Mouse (Mus musculus): ENCODE data around the gene Zfp819.

The Zfp819 gene

DNA sequence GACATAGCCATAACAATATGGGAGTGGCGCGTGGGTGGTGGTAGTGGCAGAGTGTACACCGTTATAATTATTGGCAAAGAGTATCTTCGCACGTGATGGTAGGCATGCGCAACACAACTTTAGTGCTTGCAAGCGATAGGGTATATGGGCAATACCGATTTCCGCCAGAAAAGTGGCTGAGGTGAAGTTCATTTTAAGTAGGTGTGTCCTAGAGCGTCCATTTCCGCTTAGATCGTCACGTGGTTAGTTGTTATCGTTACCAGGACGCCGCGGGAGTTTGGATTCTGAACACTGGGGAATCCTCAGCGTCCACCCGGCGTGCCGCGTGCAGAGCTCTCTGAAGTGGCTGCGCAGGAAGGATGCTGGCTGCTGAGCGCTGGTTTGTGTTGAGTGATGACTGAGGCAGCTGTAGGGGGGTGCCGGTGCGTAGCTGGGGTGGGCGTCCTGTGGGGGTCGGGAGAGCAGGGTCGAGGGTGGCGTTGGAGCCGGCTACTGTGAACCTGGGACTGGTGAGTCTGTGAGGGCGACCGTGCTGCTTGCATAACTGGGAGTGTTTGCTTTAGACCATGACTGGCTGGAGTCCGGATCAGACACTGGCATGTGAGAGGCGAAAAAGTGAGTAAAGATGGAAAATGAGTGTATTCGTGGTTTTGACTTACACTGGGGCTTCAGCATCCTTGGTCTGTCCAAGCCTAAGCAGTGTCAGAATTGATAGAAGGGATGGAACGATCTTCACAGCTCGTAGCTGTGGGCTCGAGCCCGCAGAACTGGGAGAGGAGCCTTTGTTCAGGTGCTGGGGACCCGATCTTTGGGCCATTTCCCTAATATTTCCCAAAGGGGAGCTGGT, at the start of gene Zfp819:
Zfp819 (plus strand) TSS at position 274 of the 847 bp plus-strand sequence.
- DNase-seq, result peak; percentile 77

DNA sequence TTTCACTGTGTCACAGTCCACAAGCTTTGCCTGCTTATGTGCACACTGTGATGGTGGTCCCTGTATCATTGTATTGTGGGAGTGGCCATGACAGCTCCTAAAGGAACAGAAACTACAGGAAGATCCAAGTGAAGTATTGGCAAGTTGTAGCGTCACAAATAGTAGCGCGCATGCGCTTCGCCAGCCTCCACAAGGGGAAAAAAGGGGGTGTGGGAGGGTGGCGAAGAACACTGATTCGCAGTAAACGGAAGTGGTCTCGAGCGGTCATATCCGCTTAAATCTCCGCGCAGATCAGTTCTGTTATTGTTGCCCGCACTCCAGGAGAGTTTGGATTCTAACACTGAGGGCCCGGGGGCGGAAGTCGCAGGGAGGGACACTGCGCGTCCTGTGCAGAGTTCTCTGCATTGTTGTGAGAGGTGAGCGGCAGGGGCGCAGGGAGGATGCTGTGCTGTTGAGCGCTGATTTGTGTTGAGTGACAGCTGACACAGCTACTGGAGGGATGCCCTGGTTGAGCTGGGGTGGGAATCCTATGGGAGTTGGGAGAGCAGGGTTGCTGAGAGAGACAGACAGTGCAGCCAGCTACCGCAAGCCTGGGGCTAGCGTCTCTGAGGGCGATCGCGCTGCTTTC, 44.8 kb upstream of the Zfp819 start, which contains the start of gene Zfp658:
Zfp658 (plus strand) TSS at position 251 of the 628 bp plus-strand sequence.
- peak; percentile 89 for DNase-seq

DNA sequence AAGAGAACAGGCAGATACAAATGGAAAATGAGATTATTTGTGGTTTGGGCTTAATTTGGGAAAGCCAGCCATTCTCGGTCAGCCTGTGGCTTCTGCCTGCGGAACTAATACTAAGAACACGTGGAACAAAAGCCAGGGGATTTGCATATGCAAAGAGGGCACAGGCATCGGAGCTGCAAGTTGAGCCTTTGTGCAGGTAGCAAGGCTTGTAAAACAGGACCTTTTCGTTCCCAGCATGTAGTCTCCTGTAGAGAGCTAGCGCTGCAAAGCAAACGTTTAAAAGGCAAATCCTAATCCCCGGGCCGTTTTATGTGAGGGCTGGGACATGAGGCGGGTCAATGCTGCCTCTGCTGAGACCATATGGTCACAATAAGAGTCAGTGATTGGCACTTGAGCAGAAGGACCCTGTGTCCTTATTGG, 44.3 kb upstream of the Zfp819 start:
- no peak for DNase-seq

DNA sequence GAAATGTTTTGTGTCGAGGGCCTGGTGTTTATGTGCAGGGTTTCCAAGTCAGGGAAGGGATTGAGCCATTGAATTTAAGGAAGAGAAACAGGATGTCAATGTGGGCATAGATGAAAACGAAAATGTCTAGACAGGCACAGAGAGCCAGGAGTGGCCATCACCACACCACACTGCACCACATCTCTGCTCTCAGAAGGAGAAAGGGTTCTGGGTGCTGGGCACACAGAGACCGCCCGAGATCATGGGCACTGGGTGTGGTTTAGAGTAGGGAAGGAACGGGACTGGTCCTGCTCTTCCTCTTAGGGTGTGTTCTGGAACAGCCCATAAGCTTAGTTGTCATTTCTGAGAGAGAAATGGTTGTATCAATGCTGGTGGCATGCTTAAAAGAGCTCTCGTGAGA, 43.7 kb upstream of the Zfp819 start:
- DNase-seq, result no peak

DNA sequence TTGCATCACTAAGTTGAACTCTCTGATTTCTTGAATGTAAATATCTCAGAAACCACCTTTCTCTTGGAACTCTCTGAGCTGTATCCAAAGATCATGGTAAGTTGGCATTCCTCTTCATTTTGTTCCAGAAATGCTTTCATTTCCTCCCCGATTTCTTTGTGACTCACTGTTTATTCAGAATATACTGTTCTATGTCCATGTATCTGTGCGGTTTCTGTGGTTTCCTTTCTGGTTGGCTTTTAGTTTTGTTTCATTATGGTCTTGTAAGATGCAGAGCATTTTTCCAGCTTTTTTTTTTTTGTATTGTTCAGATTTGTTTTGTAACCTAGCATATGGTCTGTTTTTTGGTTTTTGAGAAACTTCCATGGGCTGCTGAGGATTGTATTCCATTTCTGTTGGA, 35.8 kb upstream of the Zfp819 start:
- no peak for DNase-seq

DNA sequence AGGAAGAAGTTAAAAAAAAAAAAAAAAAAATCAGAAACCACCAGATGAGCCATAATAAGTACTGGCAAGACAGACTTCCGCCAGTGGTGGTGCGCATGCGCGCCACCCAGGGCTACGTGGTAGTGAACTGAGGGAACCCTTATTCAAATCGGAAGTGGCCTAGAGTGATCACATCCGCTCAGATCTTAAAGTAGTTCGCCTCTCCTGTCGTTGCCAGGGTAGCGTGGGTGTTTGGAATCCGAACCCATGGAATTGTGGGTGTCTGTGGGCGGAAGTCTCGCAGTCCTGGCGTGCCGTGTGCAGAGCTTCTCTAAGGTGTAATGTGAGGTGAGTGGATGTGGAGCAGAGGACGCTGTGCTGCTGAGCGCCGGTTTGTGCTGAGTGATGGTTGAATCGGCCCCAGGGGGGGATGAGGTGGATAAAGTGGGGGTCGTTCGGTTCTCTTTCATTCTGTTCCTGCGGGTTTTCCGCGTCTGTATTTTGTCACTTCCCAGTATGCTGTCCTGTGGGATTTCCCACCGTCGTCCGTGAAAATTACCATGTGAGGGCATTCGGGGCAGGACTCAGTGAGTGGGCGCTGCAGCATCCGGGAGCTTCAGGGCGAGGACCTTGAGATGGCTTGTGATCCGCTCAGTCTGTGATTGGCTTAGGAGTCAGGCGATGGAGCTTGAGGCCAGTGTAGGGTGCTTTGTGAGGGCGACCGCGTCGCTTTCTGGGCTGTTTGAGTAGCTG, 27.4 kb upstream of the Zfp819 start, which contains the start of gene Zfp719:
Zfp719 (plus strand) TSS at position 171 of the 732 bp plus-strand sequence.
- peak; percentile 96 for DNase-seq

DNA sequence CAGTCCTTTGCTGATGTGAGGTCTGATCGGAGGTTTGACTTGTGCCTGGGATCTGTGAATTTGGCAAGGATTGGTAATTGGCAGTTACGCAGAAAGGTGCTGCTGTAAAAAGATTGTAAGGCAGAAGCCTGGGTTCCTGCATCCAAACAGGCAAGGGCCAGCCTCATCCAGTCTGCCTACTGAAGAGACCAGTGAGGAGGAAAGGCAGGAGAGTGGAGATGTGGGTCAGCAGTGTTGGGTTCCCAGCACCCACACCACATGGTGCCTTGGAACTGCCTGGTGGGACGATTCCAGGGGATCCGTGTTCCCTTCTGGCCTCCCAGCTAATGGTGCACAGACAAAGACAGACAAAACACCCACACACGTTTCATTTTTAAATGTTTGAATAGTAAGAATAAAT, 26.4 kb upstream of the Zfp819 start:
- DNase-seq, result peak; percentile 33

DNA sequence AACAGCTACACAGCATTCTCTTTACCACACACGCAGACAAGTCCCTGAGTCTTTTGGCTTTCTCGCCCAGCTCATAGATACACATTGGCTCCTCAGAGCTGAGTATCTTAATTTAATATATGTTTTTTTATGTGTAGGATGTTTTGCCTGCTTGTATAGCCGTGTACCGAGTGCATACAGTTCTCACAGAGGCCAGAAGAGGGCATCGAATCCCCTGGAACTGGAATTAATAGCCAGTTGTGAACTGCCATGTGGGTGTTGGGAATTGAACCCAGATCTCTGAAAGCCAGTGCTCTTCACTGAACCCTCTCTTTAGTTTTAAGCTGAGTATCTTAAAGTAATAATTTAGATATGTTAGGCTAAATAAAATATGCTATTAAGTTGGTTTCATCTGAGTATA, 22.2 kb upstream of the Zfp819 start:
- DNase-seq, result no peak

DNA sequence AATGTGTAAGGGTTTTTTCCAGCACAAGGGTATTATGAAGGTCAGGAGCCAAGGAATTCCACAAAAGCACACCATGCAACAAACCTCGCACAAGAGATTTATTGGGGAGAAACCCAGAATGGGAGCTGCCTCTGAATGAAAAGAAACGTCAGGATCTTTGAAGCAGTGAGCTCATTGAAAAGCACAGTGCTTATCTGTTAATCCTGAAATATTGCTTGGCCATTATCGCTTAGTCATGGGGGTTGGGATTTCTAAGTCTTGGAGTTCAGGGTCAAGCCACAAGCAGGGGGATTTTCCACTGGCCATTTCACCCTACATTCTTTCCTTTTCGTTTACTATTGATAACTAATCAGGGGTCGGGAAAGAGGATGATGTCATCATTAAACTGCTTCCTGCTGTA, 5.1 kb upstream of the Zfp819 start:
- no peak for DNase-seq

DNA sequence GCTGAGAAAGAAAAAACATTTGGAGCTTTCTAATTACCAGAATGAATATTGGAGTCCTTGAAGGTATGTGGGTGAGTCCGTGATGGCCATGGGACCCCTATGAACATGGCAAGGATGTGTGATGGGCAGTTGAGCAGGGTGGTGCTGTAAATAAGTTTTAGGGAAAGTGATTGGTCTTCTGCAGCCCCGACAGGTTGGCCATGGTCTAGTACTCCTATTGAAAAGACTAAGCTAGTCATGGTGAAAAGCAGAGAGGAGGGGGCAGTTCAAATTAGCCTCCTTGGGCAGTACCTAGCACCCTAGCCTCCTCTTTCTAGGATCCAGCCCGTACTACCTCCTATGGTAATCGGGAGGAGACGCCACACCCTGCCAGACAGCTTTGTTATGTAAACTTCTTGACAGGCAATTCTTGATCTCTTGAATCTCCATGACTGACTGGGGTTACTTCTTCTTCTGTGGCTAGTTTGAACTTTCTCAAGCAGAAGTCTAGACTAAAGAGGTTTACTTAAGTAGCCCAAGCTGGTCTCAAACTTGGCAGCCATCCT, 846 bp downstream of the Zfp819 start:
- no peak for DNase-seq

DNA sequence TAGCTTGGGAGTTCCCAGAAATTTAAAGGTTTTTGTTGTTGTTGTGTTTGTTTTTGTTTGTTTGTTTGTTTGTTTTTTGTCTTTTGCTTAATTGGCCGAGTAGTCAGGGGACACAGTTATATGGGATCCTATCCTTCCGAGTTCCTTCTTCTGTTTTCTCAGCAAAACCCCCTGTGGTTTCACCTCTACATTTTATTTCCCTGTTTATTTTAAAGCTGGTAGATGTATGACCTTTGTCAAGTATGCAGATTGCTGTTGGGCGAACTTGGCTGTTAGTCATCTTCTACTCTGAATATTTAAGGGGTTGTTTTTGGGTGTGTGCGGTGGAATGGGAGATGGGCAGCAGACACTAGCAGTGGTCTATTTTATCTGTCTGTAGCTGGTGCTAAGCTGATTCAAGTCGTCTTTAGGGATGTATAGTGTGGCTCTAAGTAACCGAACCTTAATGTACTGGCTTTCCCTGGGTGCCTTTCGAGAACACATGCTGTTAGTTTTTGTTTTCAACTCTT, 1.4 kb downstream of the Zfp819 start:
- DNase-seq, result no peak

DNA sequence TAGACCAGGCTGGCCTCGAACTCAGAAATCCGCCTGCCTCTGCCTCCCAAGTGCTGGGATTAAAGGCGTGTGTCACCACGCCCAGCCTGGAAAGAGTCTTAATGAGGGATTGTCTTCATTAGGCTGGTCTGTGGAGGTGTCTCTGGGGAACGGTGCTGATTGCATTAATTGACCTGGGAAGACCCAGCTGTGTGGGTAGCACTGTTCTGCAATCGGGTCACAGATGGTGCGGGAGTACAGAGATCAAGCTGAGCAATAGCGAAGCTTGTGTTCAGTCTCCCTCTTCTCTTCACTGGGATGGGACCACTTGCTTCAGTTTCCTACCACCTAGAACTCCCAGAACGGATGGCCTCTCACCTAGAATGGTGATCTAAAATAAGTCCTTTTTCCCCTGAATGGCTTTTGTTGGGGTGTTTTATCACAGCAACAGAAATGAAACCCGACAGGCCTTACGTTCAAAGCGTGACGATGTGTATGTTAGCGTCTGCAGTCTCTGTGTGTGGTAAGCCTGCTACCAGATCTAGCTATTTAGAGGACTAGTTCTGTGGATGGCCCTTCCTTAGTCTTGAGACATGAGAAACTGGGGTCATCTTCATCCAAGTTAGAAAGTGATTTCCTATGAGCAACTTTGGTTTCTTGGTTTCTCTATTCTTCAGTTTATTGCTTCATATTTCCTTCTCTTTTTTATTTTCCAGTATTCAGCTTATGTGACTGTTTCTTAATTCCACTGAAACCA, 7.0 kb downstream of the Zfp819 start:
- DNase-seq, result no peak

DNA sequence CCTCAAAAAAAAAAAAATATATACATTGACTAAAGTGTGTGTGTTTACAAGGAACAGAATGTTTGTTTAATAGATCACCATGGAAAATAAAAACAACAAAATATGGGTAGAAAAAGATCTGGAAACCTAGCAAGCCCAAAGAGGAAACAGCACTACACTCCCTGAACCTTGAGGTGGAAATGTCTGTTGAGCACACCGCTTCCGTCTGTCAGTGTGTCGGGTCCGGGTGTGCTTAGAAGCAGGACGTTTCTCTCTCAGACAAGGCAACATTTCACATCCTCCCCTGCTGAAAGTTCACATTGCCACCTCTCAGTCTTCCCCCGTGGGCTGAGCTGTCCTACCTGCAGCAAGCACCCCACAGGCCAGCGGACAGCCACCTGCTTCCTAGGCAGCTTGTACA, 16.0 kb downstream of the Zfp819 start:
- no peak for DNase-seq

DNA sequence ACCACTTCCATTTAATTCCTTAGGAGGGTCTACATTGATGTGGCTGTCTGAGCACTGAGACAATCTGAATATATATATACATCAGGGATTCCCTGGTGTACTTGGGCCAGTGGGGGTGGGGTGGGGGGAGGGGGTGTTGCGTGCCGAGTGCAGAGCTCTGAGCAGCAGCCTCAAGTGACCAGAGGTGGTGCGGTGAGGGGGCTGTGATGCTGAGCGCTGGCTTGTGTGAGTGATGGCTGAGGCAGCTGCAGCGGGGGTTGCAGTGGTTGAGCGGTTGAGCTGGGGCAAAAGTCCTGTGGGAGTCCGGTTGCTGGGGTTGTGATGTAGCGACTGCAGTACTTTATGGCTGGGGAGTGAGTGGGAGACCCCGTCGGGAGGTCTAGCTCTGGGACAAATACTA, 16.9 kb downstream of the Zfp819 start:
- no peak for DNase-seq

DNA sequence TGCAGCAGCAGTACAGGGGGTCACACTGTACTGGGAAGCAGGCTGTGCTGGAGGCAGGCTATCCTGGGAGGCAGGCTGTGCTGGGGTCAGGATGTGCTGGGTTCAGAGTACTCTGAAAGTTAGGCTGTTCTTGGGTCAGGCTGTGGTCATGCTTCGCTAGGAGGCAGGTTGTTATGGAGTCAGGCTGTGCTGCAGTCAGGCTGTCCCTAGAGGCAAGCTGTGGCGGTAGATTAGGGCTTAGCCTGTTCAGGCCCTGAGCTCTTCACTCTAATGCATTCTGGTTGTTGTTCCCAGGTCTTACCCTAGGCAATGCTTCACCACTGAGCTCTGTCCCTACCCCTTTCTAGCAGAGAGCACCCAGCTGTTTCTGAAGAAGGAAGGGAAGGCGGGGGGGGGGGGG, 18.1 kb downstream of the Zfp819 start:
- no peak for DNase-seq

DNA sequence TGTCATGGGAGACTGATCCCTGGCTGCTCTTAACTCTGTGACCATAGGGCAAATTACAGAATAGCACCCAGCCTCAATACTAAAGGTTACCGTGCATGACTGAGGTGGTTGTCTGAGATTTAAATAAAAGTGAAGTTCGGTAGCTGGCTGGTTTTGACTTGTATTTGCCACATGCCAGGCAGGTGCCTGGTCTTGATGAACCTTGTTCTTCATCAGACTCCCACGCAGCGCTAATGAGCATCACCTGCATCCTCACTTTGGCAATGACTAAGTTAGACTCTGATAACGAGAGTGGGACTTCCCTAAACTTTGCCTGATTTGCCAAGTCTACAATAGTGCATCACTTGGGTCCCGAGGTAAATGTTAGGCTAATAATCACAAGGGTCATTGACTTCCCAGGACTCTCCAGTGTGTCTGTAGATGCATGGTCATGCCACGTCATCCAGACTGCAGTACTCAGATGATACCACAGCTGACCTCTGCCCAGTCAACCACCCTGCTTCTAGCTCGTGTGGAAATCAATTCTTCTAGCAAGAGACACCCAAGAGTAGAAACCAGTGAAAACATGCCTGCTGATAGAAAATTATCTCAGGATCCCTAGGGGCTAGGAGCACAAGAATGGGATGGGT, 18.9 kb downstream of the Zfp819 start:
- DNase-seq, result no peak

DNA sequence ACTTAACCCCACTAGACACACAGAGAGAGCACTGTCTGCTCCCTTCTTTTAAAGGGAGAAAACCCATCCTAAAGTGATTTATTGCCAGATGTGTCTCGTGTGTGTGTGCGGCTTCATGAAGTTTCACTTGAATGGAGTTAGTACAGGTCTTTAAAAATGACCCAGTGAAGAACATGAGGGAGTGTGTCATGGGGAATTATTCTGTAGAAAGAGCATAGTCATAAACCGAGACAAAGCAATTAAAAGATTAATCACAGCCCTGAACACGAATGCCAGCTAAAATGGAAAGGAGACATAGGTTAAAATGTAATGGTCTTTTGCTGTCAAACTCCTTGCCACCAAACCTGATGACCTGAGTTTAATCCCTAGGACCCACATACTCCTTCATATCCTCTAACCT, 27.0 kb downstream of the Zfp819 start:
- no peak for DNase-seq

DNA sequence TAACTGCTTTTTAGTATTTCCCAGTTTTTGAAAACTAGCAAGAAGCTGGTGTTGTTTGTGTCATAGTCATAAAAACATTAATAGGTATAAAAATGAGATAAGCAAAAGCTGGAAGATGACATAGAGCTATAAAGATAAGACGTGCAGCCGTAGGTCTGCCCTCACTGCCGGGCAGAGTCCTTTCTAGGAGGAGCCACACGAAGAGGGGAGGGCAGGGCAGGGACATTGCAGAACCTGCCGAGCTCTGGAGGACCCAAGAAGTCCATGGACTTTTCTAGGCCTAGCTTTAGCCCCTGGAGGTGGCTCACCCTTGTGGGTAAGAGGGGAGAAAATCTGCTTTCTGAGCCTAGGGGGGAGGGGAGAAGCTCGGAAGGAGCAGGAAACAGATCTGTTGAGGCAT, 27.5 kb downstream of the Zfp819 start, which contains the start of gene Ceacam18:
Ceacam18 (plus strand) TSS at position 208 of the 400 bp plus-strand sequence.
- no peak for DNase-seq

DNA sequence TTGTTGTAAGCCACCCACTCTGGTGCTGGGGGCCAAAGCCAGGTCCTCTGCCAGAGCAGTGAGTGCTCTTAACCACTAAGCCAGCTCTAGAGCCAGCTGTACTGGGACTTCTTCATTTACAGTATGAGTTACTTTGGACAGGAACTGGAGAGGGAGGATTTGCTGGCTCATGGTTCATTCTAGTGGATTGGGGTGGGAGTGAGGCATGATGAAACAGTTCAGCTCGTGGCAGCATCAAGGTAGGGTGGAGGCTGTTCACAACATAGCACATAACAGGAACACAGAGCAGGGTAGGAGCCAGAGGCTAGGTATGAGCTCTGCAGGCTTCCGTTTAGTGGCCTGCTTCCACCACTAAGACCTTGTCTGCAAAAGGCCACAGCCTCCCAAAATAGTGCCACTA, 29.2 kb downstream of the Zfp819 start:
- no peak for DNase-seq

DNA sequence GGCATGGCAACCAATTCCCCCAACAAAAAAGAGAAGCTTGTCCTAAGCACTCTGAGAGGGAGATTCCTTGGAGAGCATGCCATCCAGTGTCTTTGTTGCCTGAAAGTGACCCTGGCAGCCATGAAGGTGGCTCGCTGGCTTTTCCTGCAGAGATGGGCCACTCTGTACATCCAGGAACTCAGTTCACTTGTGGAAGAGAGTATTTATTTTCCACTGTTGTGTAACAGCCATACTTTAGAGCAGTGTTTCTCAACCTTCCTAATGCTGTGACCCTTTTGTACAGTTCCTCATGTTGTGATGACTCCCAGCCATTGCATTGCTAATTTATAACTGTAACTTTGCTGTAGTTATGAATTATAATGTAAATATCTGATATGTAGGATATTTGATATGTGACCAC, 30.1 kb downstream of the Zfp819 start:
- DNase-seq, result no peak

DNA sequence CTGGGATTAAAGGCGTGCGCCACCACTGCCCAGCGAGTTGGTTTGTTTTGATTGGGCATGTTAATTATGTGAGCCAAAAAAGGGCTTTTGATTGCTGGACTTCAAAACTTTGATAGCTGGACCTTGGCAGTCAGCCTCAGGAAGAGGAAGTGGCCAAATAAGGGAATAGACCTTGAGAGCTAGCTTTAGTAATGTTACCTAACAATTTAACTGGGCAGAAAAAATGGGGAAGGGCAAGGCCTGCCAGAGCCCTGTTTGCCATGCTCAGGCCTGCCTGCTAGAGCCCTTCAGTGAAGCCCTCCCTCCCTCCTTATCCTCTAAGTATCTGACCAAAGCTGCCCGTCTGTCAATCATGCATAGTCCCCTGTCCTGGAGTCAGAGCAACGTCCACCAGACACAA, 35.6 kb downstream of the Zfp819 start:
- no peak for DNase-seq
